Mouse (Mus musculus): Measurements from ENCODE around the gene Ctsd.

DNA sequence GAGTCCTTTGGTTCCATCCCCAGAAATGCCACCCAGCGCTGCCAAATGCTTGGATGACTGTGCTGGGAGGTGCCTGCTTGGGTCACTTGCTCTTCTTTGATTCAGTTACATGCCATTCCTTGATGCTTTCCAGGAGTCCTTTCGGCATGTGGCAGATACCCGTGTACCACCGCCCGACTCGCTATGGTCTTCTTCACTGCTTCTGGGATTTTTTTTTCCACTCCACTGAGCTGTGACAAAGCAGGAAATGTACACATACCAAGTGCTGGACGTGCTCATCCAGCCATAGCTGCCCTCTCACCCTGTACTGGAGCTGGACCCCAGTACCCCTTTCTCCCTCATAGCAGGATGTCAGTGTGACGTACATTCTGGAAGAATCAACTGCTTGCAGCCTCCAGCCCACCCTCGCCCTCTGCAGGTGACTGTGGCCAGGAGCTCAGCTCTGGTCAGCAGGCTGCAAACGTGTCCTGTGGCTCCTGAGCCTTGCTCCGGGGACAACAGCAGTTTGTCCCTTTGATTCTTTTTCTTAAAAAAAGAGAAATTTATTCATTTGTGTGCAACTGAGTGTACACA lies 37.9 kb upstream of the Ctsd start:
- no peak for TF ChIP-seq POLR2A (IDR thresholded peaks at IDR 0.05; ENCODE audit: low read depth, low read length)
- no peak for TF ChIP-seq CTCF (IDR thresholded peaks at IDR 0.05; ENCODE audit: extremely low read depth, insufficient read length, insufficient replicate concordance, low read depth, low read length)

Data from small intestine, adult 2 months (tissue).